In the genomic region with DNA sequence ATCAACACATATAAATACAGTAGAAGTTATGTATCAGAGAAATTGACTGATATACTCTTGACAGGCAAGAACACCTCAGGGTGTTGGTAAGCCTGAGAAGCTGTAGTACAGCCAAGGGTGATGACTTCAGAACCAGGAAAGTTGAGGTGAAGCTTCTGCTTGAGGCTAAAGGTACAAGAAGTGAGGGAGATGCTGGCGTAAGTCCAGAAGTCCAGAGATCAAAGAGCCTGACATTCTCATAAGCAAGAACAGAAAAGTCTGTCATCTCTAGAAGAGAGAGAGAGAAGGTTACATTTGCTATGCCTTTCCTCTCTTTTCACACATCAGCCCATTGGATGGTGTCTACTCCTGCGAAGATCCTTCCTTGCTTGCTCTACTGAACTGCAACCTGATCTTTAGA, we compare ENCODE assay signal across 31 mouse cellular contexts. TPM values are rescaled to one million over a fixed set of nuclear protein-coding genes. Genes with fewer than 3 reads are reported as not detected.
"Had no signal": no experiment of that assay in that cellular context is flagged by ENCODE, and none has a peak within 500 bp of the region (broad histone marks: within the 10 kb centered on the region; RNA-seq: fewer than 3 reads in every experiment).

No protein-coding gene starts in this region.

RNA-seq across cellular contexts. Expression of a gene that starts 6.8 kb away (rescaled TPM):
- polyA plus RNA-seq: limb, embryonic 10.5 days; limb, embryonic 11.5 days; limb, embryonic 12.5 days; limb, embryonic 13.5 days; limb, embryonic 14.5 days; limb, embryonic 15.5 days; liver, adult 2 months; liver, embryonic 11.5 days; liver, embryonic 12.5 days; liver, embryonic 13.5 days; liver, embryonic 14.5 days; liver, embryonic 15.5 days; liver, embryonic 16.5 days; liver, postnatal 0 days; lung, adult 2 months; lung, embryonic 14.5 days; lung, embryonic 15.5 days; lung, embryonic 16.5 days; lung, postnatal 0 days; macrophage; midbrain, embryonic 10.5 days; midbrain, embryonic 11.5 days; midbrain, embryonic 12.5 days; midbrain, embryonic 13.5 days; midbrain, embryonic 14.5 days; midbrain, embryonic 15.5 days; midbrain, embryonic 16.5 days; midbrain, postnatal 0 days; myocyte; neural tube, embryonic 11.5 days; neural tube, embryonic 12.5 days had no signal
